Mouse (Mus musculus) liver, embryonic 12.5 days (tissue): ENCODE data around the gene Ccdc127. TPM values are rescaled to one million over a fixed set of nuclear protein-coding genes. Genes with fewer than 3 reads are reported as not detected.
A peak's percentile ranks its signal among the peaks of the same experiment; 100 is the strongest.

Experiments
- ATAC-seq: fragments of 200-750 bp; cut with Nextera tagmentation; 2 replicates; pipeline ENCODE4 v1.8.0; 2017; ENCODE audit warnings: moderate number of reproducible peaks, mild to moderate bottlenecking, moderate library complexity
- H3K27ac ChIP-seq: fragments of 300-500 bp; sonication (generic); 2 replicates; pipeline ENCODE4 v1.5.1; 2016; ENCODE audit warnings: mild to moderate bottlenecking
- H3K27me3 ChIP-seq: fragments of 300-500 bp; sonication (generic); replicated peaks from 2 replicates; pipeline ENCODE4 v1.6.1; 2016; ENCODE audit warnings: mild to moderate bottlenecking, moderate library complexity
- H3K36me3 ChIP-seq: fragments of 300-500 bp; sonication (generic); 2 replicates; pipeline ENCODE4 v1.6.1; 2016; ENCODE audit warnings: mild to moderate bottlenecking, moderate library complexity
- H3K4me1 ChIP-seq: fragments of 300-500 bp; sonication (generic); 2 replicates; pipeline ENCODE4 v1.6.1; 2016
- H3K4me2 ChIP-seq: fragments of 300-500 bp; sonication (generic); 2 replicates; pipeline ENCODE4 v1.6.1; 2016; ENCODE audit warnings: mild to moderate bottlenecking, moderate library complexity
- H3K4me3 ChIP-seq: fragments of 300-500 bp; sonication (generic); 2 replicates; pipeline ENCODE4 v1.5.1; 2016; ENCODE audit warnings: mild to moderate bottlenecking, moderate library complexity
- H3K9ac ChIP-seq: fragments of 300-500 bp; sonication (generic); 2 replicates; pipeline ENCODE4 v1.6.1; 2016; ENCODE audit warnings: mild to moderate bottlenecking, moderate library complexity
- H3K9me3 ChIP-seq: fragments of 300-500 bp; sonication (generic); replicated peaks from 2 replicates; pipeline ENCODE4 v1.6.1; 2016; ENCODE audit warnings: mild to moderate bottlenecking, moderate library complexity
- WGBS: fragments of 180-500 bp; shearing (Covaris S2); methylation state at CpG from one replicate; pipeline ENCODE4 v1.1.7; 2016; ENCODE audit not compliant: insufficient replicate concordance; 5-methylcytosine and 5-hydroxymethylcytosine counted together
- polyA plus RNA-seq: library from polyadenylated mRNA; unstranded; fragments of >200 nt; fragmentation: Nextera tagmentation; extraction: Ambion mirVana; gene quantifications from 2 replicates; pipeline ENCODE4 v1.2.1, GENCODE M21; 2016

Gene Ccdc127
- polyA plus RNA-seq, 1 experiment from 2014 or later, result 33.8 TPM

GRCm38 (mm10) chr13:74341036-74341435, 9.1 kb upstream of the Ccdc127 start:
- Histone ChIP-seq H3K9me3 (no peaks in the 10 kb centered on the region), H3K4me3 (no peak overlapping the region), H3K4me2 (no peak overlapping the region), H3K9ac (no peak overlapping the region), H3K27me3 (no peaks in the 10 kb centered on the region), H3K4me1 (no peaks in the 10 kb centered on the region), H3K36me3 (peaks cover 81% of the 10 kb centered on the region), H3K27ac (no peak overlapping the region)
- WGBS, result 49% methylated on average over 3 of the region's 3 CpGs
- ATAC-seq, result 0 out of 2 replicates have a peak, but pooled peaks have one; percentile 57

- Histone ChIP-seq H3K9ac (peak overlapping the region; percentile 87), H3K4me3 (peak overlapping the region; percentile 81), H3K9me3 (no peaks in the 10 kb centered on the region), H3K27me3 (no peaks in the 10 kb centered on the region), H3K4me2 (peak overlapping the region; percentile 84), H3K4me1 (peaks cover 25% of the 10 kb centered on the region), H3K36me3 (peaks cover 32% of the 10 kb centered on the region), H3K27ac (peak overlapping the region; percentile 91)
- WGBS, result under 1% methylated on average over 15 of the region's 15 CpGs
- peak; percentile 44 for ATAC-seq
Measured at GRCm38 (mm10) chr13:74350435-74350906, 362 bp downstream of the Ccdc127 start.

GRCm38 (mm10) chr13:74356491-74356890, 6.4 kb downstream of the Ccdc127 start:
- Histone ChIP-seq H3K27ac (no peak overlapping the region), H3K4me2 (no peak overlapping the region), H3K9ac (no peak overlapping the region), H3K4me3 (no peak overlapping the region), H3K36me3 (peaks cover 90% of the 10 kb centered on the region), H3K4me1 (peaks cover 2% of the 10 kb centered on the region; the same call in 1 of the 2 replicates), H3K27me3 (no peaks in the 10 kb centered on the region), H3K9me3 (no peaks in the 10 kb centered on the region)
- no peak for ATAC-seq
- WGBS, result 91% methylated on average over 13 of the region's 13 CpGs

- WGBS, result 44% methylated on average over 2 of the region's 2 CpGs
- no peaks in the 10 kb centered on the region for H3K4me1 ChIP-seq
Measured at GRCm38 (mm10) chr13:74362218-74362617, 12.1 kb downstream of the Ccdc127 start.

GRCm38 (mm10) chr13:74363176-74363858, 13.2 kb downstream of the Ccdc127 start:
- ATAC-seq, result peak; percentile 35; the same call in 1 of the 2 replicates
- no peaks in the 10 kb centered on the region for H3K27me3 ChIP-seq
- H3K36me3 ChIP-seq, result peaks cover 36% of the 10 kb centered on the region
- 78% methylated on average over 13 of the region's 13 CpGs for WGBS
- H3K9ac ChIP-seq, result no peak overlapping the region
- H3K27ac ChIP-seq, result no peak overlapping the region
- no peak overlapping the region for H3K4me2 ChIP-seq
- no peak overlapping the region for H3K4me3 ChIP-seq
- H3K4me1 ChIP-seq, result no peaks in the 10 kb centered on the region
- H3K9me3 ChIP-seq, result no peaks in the 10 kb centered on the region

More at GRCm38 (mm10) chr13:74362218-74362617, 12.1 kb downstream of the Ccdc127 start:
- Histone ChIP-seq H3K4me3 (no peak overlapping the region), H3K4me2 (no peak overlapping the region), H3K9ac (no peak overlapping the region), H3K9me3 (no peaks in the 10 kb centered on the region), H3K27me3 (no peaks in the 10 kb centered on the region), H3K27ac (no peak overlapping the region), H3K36me3 (peaks cover 47% of the 10 kb centered on the region)
- no peak for ATAC-seq

GRCm38 (mm10) chr13:74363859-74364235, 13.7 kb downstream of the Ccdc127 start, which contains the start of gene Lrrc14b:
Gene Lrrc14b (minus strand): TSS chr13:74364005.
- no peak within 1 kb of the TSS for H3K4me3 ChIP-seq

GRCm38 (mm10) chr13:74381533-74382276, 31.6 kb downstream of the Ccdc127 start:
- 62% methylated on average over 10 of the region's 10 CpGs for WGBS
- Histone ChIP-seq H3K27ac (no peak overlapping the region), H3K4me2 (no peak overlapping the region), H3K4me1 (no peaks in the 10 kb centered on the region), H3K27me3 (no peaks in the 10 kb centered on the region), H3K9me3 (no peaks in the 10 kb centered on the region), H3K36me3 (no peaks in the 10 kb centered on the region), H3K4me3 (no peak overlapping the region), H3K9ac (no peak overlapping the region)
- ATAC-seq, result no peak

More at GRCm38 (mm10) chr13:74363859-74364235, 13.7 kb downstream of the Ccdc127 start, which contains the start of gene Lrrc14b:
- no peaks in the 10 kb centered on the region for H3K9me3 ChIP-seq
- H3K27ac ChIP-seq, result no peak within 1 kb of the TSS
- H3K36me3 ChIP-seq, result peaks cover 31% of the 10 kb centered on the region
- no peak for ATAC-seq
- H3K27me3 ChIP-seq, result no peaks in the 10 kb centered on the region
- H3K9ac ChIP-seq, result no peak within 1 kb of the TSS
- WGBS, result 72% methylated on average over 8 of the region's 8 CpGs
- no peaks in the 10 kb centered on the region for H3K4me1 ChIP-seq
- H3K4me2 ChIP-seq, result no peak within 1 kb of the TSS

- Histone ChIP-seq H3K9ac (no peak overlapping the region), H3K27ac (no peak overlapping the region), H3K4me1 (no peaks in the 10 kb centered on the region), H3K27me3 (no peaks in the 10 kb centered on the region), H3K4me3 (no peak overlapping the region), H3K4me2 (no peak overlapping the region), H3K36me3 (no peaks in the 10 kb centered on the region), H3K9me3 (no peaks in the 10 kb centered on the region)
- ATAC-seq, result no peak
- WGBS, result 71% methylated on average over 3 of the region's 3 CpGs
Measured at GRCm38 (mm10) chr13:74382289-74382688, 32.2 kb downstream of the Ccdc127 start.

GRCm38 (mm10) chr13:74389730-74390129, 39.6 kb downstream of the Ccdc127 start:
- peak overlapping the region; percentile 65 for H3K4me2 ChIP-seq
- H3K4me3 ChIP-seq, result peak overlapping the region; percentile 63
- H3K36me3 ChIP-seq, result no peaks in the 10 kb centered on the region
- 52% methylated on average over 6 of the region's 6 CpGs for WGBS
- H3K4me1 ChIP-seq, result peaks cover 9% of the 10 kb centered on the region; the same call in 1 of the 2 replicates
- no peak for ATAC-seq
- H3K27me3 ChIP-seq, result no peaks in the 10 kb centered on the region
- no peak overlapping the region for H3K27ac ChIP-seq
- no peak overlapping the region for H3K9ac ChIP-seq
- H3K9me3 ChIP-seq, result no peaks in the 10 kb centered on the region

GRCm38 (mm10) chr13:74390371-74390990, 40.4 kb downstream of the Ccdc127 start, which contains the start of gene Zfp72:
Gene Zfp72 (minus strand): TSS chr13:74390836.
- H3K27ac ChIP-seq, result no peak within 1 kb of the TSS
- no peaks in the 10 kb centered on the region for H3K36me3 ChIP-seq
- no peaks in the 10 kb centered on the region for H3K9me3 ChIP-seq
- WGBS, result 1% methylated on average over 14 of the region's 14 CpGs
- H3K9ac ChIP-seq, result peak within 1 kb of the TSS; percentile 62; the same call in 1 of the 2 replicates
- peaks cover 9% of the 10 kb centered on the region; the same call in 1 of the 2 replicates for H3K4me1 ChIP-seq
- peak within 1 kb of the TSS; percentile 65 for H3K4me2 ChIP-seq
- peak within 1 kb of the TSS; percentile 63 for H3K4me3 ChIP-seq
- H3K27me3 ChIP-seq, result 0 out of 2 replicates have a peak, but pooled peaks cover 4% of the 10 kb centered on the region
- peak; percentile 65 for ATAC-seq

- Histone ChIP-seq H3K27me3 (0 out of 2 replicates have a peak, but pooled peaks cover 4% of the 10 kb centered on the region), H3K36me3 (no peaks in the 10 kb centered on the region), H3K27ac (no peak overlapping the region), H3K9ac (no peak overlapping the region), H3K4me2 (no peak overlapping the region), H3K9me3 (no peaks in the 10 kb centered on the region), H3K4me1 (peaks cover 9% of the 10 kb centered on the region; the same call in 1 of the 2 replicates), H3K4me3 (no peak overlapping the region)
- 63% methylated on average over 2 of the region's 2 CpGs for WGBS
- ATAC-seq, result no peak
Measured at GRCm38 (mm10) chr13:74391156-74391555, 41.0 kb downstream of the Ccdc127 start.
